Mouse (Mus musculus) urinary bladder, postnatal 14 days (tissue): ENCODE results near the gene Paf1.

Source experiments
- DNase-seq: peaks from one replicate; pipeline ENCODE4 v3.0.0; 2021; ENCODE audit warnings: low spot score

Gene Paf1

GRCm38 (mm10) chr7:28392429-28393271 lies at the start of gene Paf1, which contains the start of gene Med29:
TSS of gene Paf1 (plus strand) at chr7:28392951.
TSS of gene Med29 (minus strand) at chr7:28392708.
- DNase-seq, result peak; percentile 96

- DNase-seq, result peak; percentile 65
These were observed 48.1 kb upstream of the Paf1 start for GRCm38 (mm10) chr7:28344637-28345036.

GRCm38 (mm10) chr7:28347746-28348145 lies 45.0 kb upstream of the Paf1 start:
- no peak for DNase-seq

GRCm38 (mm10) chr7:28348601-28349000 lies 44.1 kb upstream of the Paf1 start:
- no peak for DNase-seq

- DNase-seq, result peak; percentile 98
These were observed 42.4 kb upstream of the Paf1 start, which contains the start of gene Rps16 for GRCm38 (mm10) chr7:28350155-28350883. TSS of gene Rps16 (plus strand) at chr7:28350652.

GRCm38 (mm10) chr7:28351676-28352191 lies 41.0 kb upstream of the Paf1 start:
- no peak for DNase-seq

- DNase-seq, result no peak
These were observed 39.5 kb upstream of the Paf1 start for GRCm38 (mm10) chr7:28353267-28353666.

- DNase-seq, result no peak
These were observed 38.6 kb upstream of the Paf1 start for GRCm38 (mm10) chr7:28354113-28354581.

- DNase-seq, result no peak
These were observed 38.2 kb upstream of the Paf1 start for GRCm38 (mm10) chr7:28354596-28354995.

- no peak for DNase-seq
These were observed 37.5 kb upstream of the Paf1 start for GRCm38 (mm10) chr7:28355221-28355620.

GRCm38 (mm10) chr7:28356981-28357380 lies 35.8 kb upstream of the Paf1 start:
- DNase-seq, result peak; percentile 59

GRCm38 (mm10) chr7:28357984-28358383 lies 34.8 kb upstream of the Paf1 start:
- no peak for DNase-seq

- DNase-seq, result no peak
These were observed 34.3 kb upstream of the Paf1 start for GRCm38 (mm10) chr7:28358431-28358830.

GRCm38 (mm10) chr7:28359854-28360253 lies 32.9 kb upstream of the Paf1 start:
- peak; percentile 24 for DNase-seq

GRCm38 (mm10) chr7:28360291-28360690 lies 32.5 kb upstream of the Paf1 start:
- no peak for DNase-seq

- peak; percentile 3 for DNase-seq
These were observed 31.0 kb upstream of the Paf1 start for GRCm38 (mm10) chr7:28361647-28362341.

GRCm38 (mm10) chr7:28362441-28363060 lies 30.2 kb upstream of the Paf1 start:
- no peak for DNase-seq

- DNase-seq, result peak; percentile 4
These were observed 25.0 kb upstream of the Paf1 start for GRCm38 (mm10) chr7:28367663-28368275.

- no peak for DNase-seq
These were observed 24.4 kb upstream of the Paf1 start for GRCm38 (mm10) chr7:28368276-28368920.

GRCm38 (mm10) chr7:28370051-28370450 lies 22.7 kb upstream of the Paf1 start:
- DNase-seq, result no peak
